Mouse (Mus musculus) thymus, adult 2 months (tissue): Measurements from ENCODE around the gene Slc39a1.

Experiments
- CTCF ChIP-seq: fragments of 200-500 bp; IDR thresholded peaks from 2 replicates; pipeline ENCODE4 v1.5.1; 2012; ENCODE audit warnings: mild to moderate bottlenecking, control low read depth, low read length, moderate library complexity, borderline replicate concordance; ENCODE audit not compliant: control insufficient read depth, poor library complexity, insufficient read depth; ENCODE audit errors: extremely low read depth
- POLR2A ChIP-seq: fragments of 200-500 bp; IDR thresholded peaks from 2 replicates; pipeline ENCODE4 v1.6.1; 2012; ENCODE audit warnings: mild to moderate bottlenecking, low read length, control low read depth, moderate library complexity; ENCODE audit not compliant: control insufficient read depth, poor library complexity, insufficient read depth; ENCODE audit errors: extremely low read depth

GRCm38 (mm10) chr3:90275286-90275685, 27.3 kb downstream of the Slc39a1 start:
- TF ChIP-seq CTCF (no peak), POLR2A (no peak)
